Mouse (Mus musculus): ENCODE measurements around the gene Fzd7. TPM values are rescaled to one million over a fixed set of nuclear protein-coding genes. Genes with fewer than 3 reads are reported as not detected.

Gene Fzd7
- polyA plus RNA-seq, 1 experiment from 2014 or later: 3.4 TPM

- Histone ChIP-seq H3K27me3 (replicated peaks; ENCODE audit: control insufficient read depth, insufficient read depth, low read length) (0 out of 2 replicates have a peak, but pooled peaks cover 5% of the 10 kb centered on the region), H3K27ac (ENCODE audit: low read depth, low read length) (no peak overlapping the region), H3K9ac (ENCODE audit: low read length) (no peak overlapping the region), H3K4me2 (ENCODE audit: low read length) (no peak overlapping the region), H3K4me3 (ENCODE audit: low read depth, low read length) (no peak overlapping the region), H3K9me3 (replicated peaks; ENCODE audit: control insufficient read depth, low read length) (no peaks in the 10 kb centered on the region), H3K4me1 (ENCODE audit: control insufficient read depth, insufficient read depth, low read length) (peaks cover 10% of the 10 kb centered on the region), H3K36me3 (ENCODE audit: control insufficient read depth, insufficient read depth, low read length) (no peaks in the 10 kb centered on the region)
- no peak for DNase-seq (ENCODE audit: low spot score)
- no peak for ATAC-seq
- WGBS: 81% methylated on average over 3 of the region's 3 CpGs
Measured at GRCm38 (mm10) chr1:59478911-59479310, 3.3 kb upstream of the Fzd7 start.

GRCm38 (mm10) chr1:59480821-59481455, 1.3 kb upstream of the Fzd7 start:
- DNase-seq (ENCODE audit: low spot score): no peak
- H3K9ac ChIP-seq (ENCODE audit: low read length): peak overlapping the region; percentile 17; the same call in 1 of the 2 replicates
- H3K9me3 ChIP-seq (replicated peaks; ENCODE audit: control insufficient read depth, low read length): no peaks in the 10 kb centered on the region

GRCm38 (mm10) chr1:59481456-59482291, 550 bp upstream of the Fzd7 start:
- WGBS: under 1% methylated on average over 54 of the region's 57 CpGs
- Histone ChIP-seq H3K9ac (ENCODE audit: low read length) (peak overlapping the region; percentile 73), H3K27ac (ENCODE audit: low read depth, low read length) (peak overlapping the region; percentile 66), H3K9me3 (replicated peaks; ENCODE audit: control insufficient read depth, low read length) (no peaks in the 10 kb centered on the region), H3K4me3 (ENCODE audit: low read depth, low read length) (peak overlapping the region; percentile 56), H3K36me3 (ENCODE audit: control insufficient read depth, insufficient read depth, low read length) (no peaks in the 10 kb centered on the region), H3K4me1 (ENCODE audit: control insufficient read depth, insufficient read depth, low read length) (peaks cover 18% of the 10 kb centered on the region), H3K27me3 (replicated peaks; ENCODE audit: control insufficient read depth, insufficient read depth, low read length) (0 out of 2 replicates have a peak, but pooled peaks cover 11% of the 10 kb centered on the region), H3K4me2 (ENCODE audit: low read length) (peak overlapping the region; percentile 98)
- DNase-seq (ENCODE audit: low spot score) (peak; percentile 98), ATAC-seq (peak; percentile 94)

More at GRCm38 (mm10) chr1:59480821-59481455, 1.3 kb upstream of the Fzd7 start:
- ATAC-seq: no peak
- Histone ChIP-seq H3K4me1 (ENCODE audit: control insufficient read depth, insufficient read depth, low read length) (peaks cover 18% of the 10 kb centered on the region), H3K4me2 (ENCODE audit: low read length) (peak overlapping the region; percentile 98), H3K4me3 (ENCODE audit: low read depth, low read length) (peak overlapping the region; percentile 56), H3K36me3 (ENCODE audit: control insufficient read depth, insufficient read depth, low read length) (no peaks in the 10 kb centered on the region), H3K27ac (ENCODE audit: low read depth, low read length) (peak overlapping the region; percentile 45; the same call in 1 of the 2 replicates), H3K27me3 (replicated peaks; ENCODE audit: control insufficient read depth, insufficient read depth, low read length) (0 out of 2 replicates have a peak, but pooled peaks cover 11% of the 10 kb centered on the region)
- WGBS: 1% methylated on average over 23 of the region's 23 CpGs

- ATAC-seq: peak; percentile 9
- peak overlapping the region; percentile 73 for H3K9ac ChIP-seq (ENCODE audit: low read length)
- peak overlapping the region; percentile 66; the same call in 1 of the 2 replicates for H3K27ac ChIP-seq (ENCODE audit: low read depth, low read length)
- H3K4me2 ChIP-seq (ENCODE audit: low read length): peak overlapping the region; percentile 98
- no peaks in the 10 kb centered on the region for H3K36me3 ChIP-seq (ENCODE audit: control insufficient read depth, insufficient read depth, low read length)
- peak overlapping the region; percentile 56 for H3K4me3 ChIP-seq (ENCODE audit: low read depth, low read length)
- DNase-seq (ENCODE audit: low spot score): no peak
- no peaks in the 10 kb centered on the region for H3K9me3 ChIP-seq (replicated peaks; ENCODE audit: control insufficient read depth, low read length)
- under 1% methylated on average over 80 of the region's 88 CpGs for WGBS
- H3K27me3 ChIP-seq (replicated peaks; ENCODE audit: control insufficient read depth, insufficient read depth, low read length): 0 out of 2 replicates have a peak, but pooled peaks cover 11% of the 10 kb centered on the region
- peaks cover 21% of the 10 kb centered on the region for H3K4me1 ChIP-seq (ENCODE audit: control insufficient read depth, insufficient read depth, low read length)
Measured at GRCm38 (mm10) chr1:59482696-59483520, 684 bp downstream of the Fzd7 start.

GRCm38 (mm10) chr1:59483521-59484245, 1.5 kb downstream of the Fzd7 start:
- Histone ChIP-seq H3K4me3 (ENCODE audit: low read depth, low read length) (peak overlapping the region; percentile 56), H3K27me3 (replicated peaks; ENCODE audit: control insufficient read depth, insufficient read depth, low read length) (0 out of 2 replicates have a peak, but pooled peaks cover 9% of the 10 kb centered on the region), H3K9ac (ENCODE audit: low read length) (peak overlapping the region; percentile 73), H3K4me2 (ENCODE audit: low read length) (peak overlapping the region; percentile 98), H3K27ac (ENCODE audit: low read depth, low read length) (no peak overlapping the region), H3K4me1 (ENCODE audit: control insufficient read depth, insufficient read depth, low read length) (peaks cover 21% of the 10 kb centered on the region), H3K36me3 (ENCODE audit: control insufficient read depth, insufficient read depth, low read length) (no peaks in the 10 kb centered on the region), H3K9me3 (replicated peaks; ENCODE audit: control insufficient read depth, low read length) (no peaks in the 10 kb centered on the region)
- DNase-seq (ENCODE audit: low spot score) (peak; percentile 87), ATAC-seq (peak; percentile 64)
- under 1% methylated on average over 46 of the region's 46 CpGs for WGBS

- Histone ChIP-seq H3K36me3 (ENCODE audit: control insufficient read depth, insufficient read depth, low read length) (no peaks in the 10 kb centered on the region), H3K27me3 (replicated peaks; ENCODE audit: control insufficient read depth, insufficient read depth, low read length) (0 out of 2 replicates have a peak, but pooled peaks cover 8% of the 10 kb centered on the region), H3K4me1 (ENCODE audit: control insufficient read depth, insufficient read depth, low read length) (peaks cover 23% of the 10 kb centered on the region), H3K9me3 (replicated peaks; ENCODE audit: control insufficient read depth, low read length) (no peaks in the 10 kb centered on the region), H3K9ac (ENCODE audit: low read length) (peak overlapping the region; percentile 73), H3K4me2 (ENCODE audit: low read length) (peak overlapping the region; percentile 98), H3K27ac (ENCODE audit: low read depth, low read length) (peak overlapping the region; percentile 33; the same call in 1 of the 2 replicates), H3K4me3 (ENCODE audit: low read depth, low read length) (peak overlapping the region; percentile 56)
- WGBS: 5% methylated on average over 21 of the region's 21 CpGs
- ATAC-seq (no peak), DNase-seq (ENCODE audit: low spot score) (no peak)
Measured at GRCm38 (mm10) chr1:59484314-59484713, 2.1 kb downstream of the Fzd7 start.

- peak overlapping the region; percentile 56 for H3K4me3 ChIP-seq (ENCODE audit: low read depth, low read length)
- H3K4me2 ChIP-seq (ENCODE audit: low read length): peak overlapping the region; percentile 98
- ATAC-seq (no peak), DNase-seq (ENCODE audit: low spot score) (peak; percentile 57)
- no peaks in the 10 kb centered on the region for H3K9me3 ChIP-seq (replicated peaks; ENCODE audit: control insufficient read depth, low read length)
- 7% methylated on average over 16 of the region's 16 CpGs for WGBS
- H3K4me1 ChIP-seq (ENCODE audit: control insufficient read depth, insufficient read depth, low read length): peaks cover 23% of the 10 kb centered on the region
- peak overlapping the region; percentile 73 for H3K9ac ChIP-seq (ENCODE audit: low read length)
- 0 out of 2 replicates have a peak, but pooled peaks cover 8% of the 10 kb centered on the region for H3K27me3 ChIP-seq (replicated peaks; ENCODE audit: control insufficient read depth, insufficient read depth, low read length)
- H3K36me3 ChIP-seq (ENCODE audit: control insufficient read depth, insufficient read depth, low read length): no peaks in the 10 kb centered on the region
- peak overlapping the region; percentile 60; the same call in 1 of the 2 replicates for H3K27ac ChIP-seq (ENCODE audit: low read depth, low read length)
Measured at GRCm38 (mm10) chr1:59484791-59485785, 2.9 kb downstream of the Fzd7 start.
